Mouse (Mus musculus): ENCODE measurements around the gene Rhbg. TPM values are rescaled to one million over a fixed set of nuclear protein-coding genes. Genes with fewer than 3 reads are reported as not detected.
A peak's percentile ranks its signal among the peaks of the same experiment; 100 is the strongest.

Rhbg gene
- 0.53 and 0.73 TPM in 2 replicates for polyA plus RNA-seq (2015; fragmentation: Nextera tagmentation; extraction: Ambion mirVana)

DNA sequence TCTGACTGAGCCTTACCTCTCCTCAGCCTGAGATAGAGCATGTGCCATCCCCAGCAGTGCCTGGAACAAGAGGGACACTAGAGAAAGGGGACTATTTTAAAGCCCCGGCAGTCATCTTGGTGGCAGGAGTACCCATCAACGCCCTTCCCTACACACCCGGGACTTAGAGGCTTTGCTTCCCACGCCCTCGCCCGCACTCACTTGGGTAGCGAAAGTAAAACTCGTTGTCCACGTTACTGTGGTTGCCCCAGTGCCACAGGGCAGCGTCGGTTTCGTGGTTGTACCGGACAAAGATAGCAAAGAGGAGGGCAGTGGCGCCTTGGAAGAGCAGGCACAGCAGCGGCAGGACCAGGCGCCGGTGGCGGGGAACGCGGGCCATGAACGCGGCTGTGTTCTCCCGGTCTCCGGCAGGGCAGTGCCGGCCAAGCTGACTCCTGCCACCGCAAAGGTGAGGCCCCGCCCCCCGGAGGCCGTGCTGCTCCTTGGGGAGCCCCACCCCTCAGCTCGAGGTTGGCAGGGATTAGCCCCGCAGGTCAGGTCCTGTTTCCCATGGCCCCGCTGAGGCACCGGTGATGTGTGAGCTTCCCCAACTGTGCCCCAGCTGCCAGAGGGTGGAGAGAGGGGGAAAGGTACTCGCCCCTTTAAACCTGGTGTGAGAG, at the start of gene Rhbg:
TSS of gene Rhbg (minus strand) at position 442 of the 659 bp plus-strand sequence.

DNA sequence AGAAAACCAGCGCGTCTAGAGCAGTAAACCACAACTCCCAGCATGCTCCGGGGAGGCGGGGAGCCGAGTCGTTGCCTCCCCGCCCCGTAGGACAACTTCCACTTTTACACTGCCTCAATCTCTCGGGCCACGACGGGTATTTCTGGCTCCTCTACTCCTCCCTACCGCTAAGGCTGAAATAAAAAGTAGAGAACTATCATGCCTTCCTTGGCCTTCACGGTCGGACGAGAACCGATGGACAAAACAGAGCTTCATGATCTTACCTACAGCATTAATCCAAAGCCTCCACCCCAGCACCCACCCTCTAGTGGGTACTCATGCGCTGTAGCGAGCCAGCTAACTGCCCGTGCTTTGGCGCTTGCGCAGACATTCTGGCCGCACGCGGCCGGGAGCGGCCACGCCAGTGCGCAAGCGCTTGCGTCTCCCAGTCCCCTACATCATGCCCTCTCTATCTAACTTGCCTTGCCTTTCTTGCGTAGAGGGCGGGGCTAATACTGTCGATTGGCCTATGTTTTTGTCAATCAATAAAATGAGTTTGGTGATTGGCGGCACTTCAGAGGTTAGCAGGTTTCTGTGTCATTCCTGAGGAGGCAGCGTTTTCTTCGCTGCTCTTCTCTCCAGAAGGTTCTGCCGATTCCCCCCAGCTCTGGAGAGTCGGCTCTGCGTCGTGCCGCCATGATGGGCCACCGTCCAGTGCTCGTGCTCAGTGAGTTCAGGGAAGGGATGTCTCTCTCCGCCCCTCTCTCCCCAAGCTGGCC, 42.2 kb upstream of the Rhbg start, which contains the start of the genes Tsacc and Cct3:
TSS of gene Tsacc (minus strand) at position 439 of the 758 bp plus-strand sequence.
TSS of gene Cct3 (plus strand) at position 556 of the 758 bp plus-strand sequence.

DNA sequence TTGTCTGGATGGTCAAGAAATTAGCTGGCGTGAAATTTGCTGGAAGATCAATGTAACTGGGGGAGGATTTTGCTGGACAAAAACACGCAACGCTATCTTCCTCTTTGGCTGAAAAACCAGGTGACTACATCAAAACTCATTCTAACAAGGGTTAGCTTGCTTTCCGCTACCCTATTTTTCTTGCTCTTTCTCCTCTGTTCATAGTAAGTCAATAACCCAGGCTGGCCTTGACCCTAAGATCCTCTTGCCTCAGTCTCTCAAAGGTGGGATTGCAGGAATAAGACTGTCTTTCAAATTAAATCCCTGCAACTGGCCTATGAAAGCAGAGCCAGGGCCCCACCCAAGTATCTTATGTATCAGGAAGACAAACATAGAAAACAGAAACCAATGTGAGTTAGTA, 32.6 kb upstream of the Rhbg start, which contains the start of gene Gm38392:
TSS of gene Gm38392 (minus strand) at position 101 of the 400 bp plus-strand sequence.

Small RNA genes lying within 50 kb of the gene (microRNA-seq; reads per million reads assigned to microRNA genes)
- gene Gm25641 (not detected), gene Mir3093 (21.2 reads per million, percentile 26 among the genes with 10 or more reads in this experiment), gene Mir9-1 (not detected)

Other genes with a start within 250 kb of the Rhbg start
- gene Hapln2, start 227.1 kb downstream of the Rhbg start, polyA plus RNA-seq (2015; fragmentation: Nextera tagmentation; extraction: Ambion mirVana), result 0.79 and 0.92 TPM in 2 replicates
- gene Gpatch4, start 211.6 kb downstream of the Rhbg start, polyA plus RNA-seq (2015; fragmentation: Nextera tagmentation; extraction: Ambion mirVana), result 29.4 and 33.1 TPM in 2 replicates
- 166 TPM in 2 replicates for gene Naxe, start 196.2 kb downstream of the Rhbg start, polyA plus RNA-seq (2015; fragmentation: Nextera tagmentation; extraction: Ambion mirVana)
- gene Ttc24, start 176.4 kb downstream of the Rhbg start, polyA plus RNA-seq (2015; fragmentation: Nextera tagmentation; extraction: Ambion mirVana), result not detected in 2 replicates
- 1.1 and 1.7 TPM in 2 replicates for gene Iqgap3, start 172.7 kb downstream of the Rhbg start, polyA plus RNA-seq (2015; fragmentation: Nextera tagmentation; extraction: Ambion mirVana)
- gene Mef2d, start 112.3 kb downstream of the Rhbg start, polyA plus RNA-seq (2015; fragmentation: Nextera tagmentation; extraction: Ambion mirVana), result 14.9 and 18.3 TPM in 2 replicates
- 0.39 and 0.50 TPM in 2 replicates for gene Gm38392, start 32.5 kb upstream of the Rhbg start, polyA plus RNA-seq (2015; fragmentation: Nextera tagmentation; extraction: Ambion mirVana)
- 10.7 and 12.6 TPM in 2 replicates for gene Tsacc, start 42.3 kb upstream of the Rhbg start, polyA plus RNA-seq (2015; fragmentation: Nextera tagmentation; extraction: Ambion mirVana)
- 350 and 357 TPM in 2 replicates for gene Cct3, start 42.4 kb upstream of the Rhbg start, polyA plus RNA-seq (2015; fragmentation: Nextera tagmentation; extraction: Ambion mirVana)
- 132 and 139 TPM in 2 replicates for gene Glmp, start 70.3 kb upstream of the Rhbg start, polyA plus RNA-seq (2015; fragmentation: Nextera tagmentation; extraction: Ambion mirVana)
- 1.5 TPM in 2 replicates for gene Tmem79, start 81.4 kb upstream of the Rhbg start, polyA plus RNA-seq (2015; fragmentation: Nextera tagmentation; extraction: Ambion mirVana)
- gene Smg5, start 81.6 kb upstream of the Rhbg start, polyA plus RNA-seq (2015; fragmentation: Nextera tagmentation; extraction: Ambion mirVana), result 37.5 and 39.9 TPM in 2 replicates
- 8.0 and 11.4 TPM in 2 replicates for gene Paqr6, start 109.9 kb upstream of the Rhbg start, polyA plus RNA-seq (2015; fragmentation: Nextera tagmentation; extraction: Ambion mirVana)
- gene Bglap3, start 118.0 kb upstream of the Rhbg start, polyA plus RNA-seq (2015; fragmentation: Nextera tagmentation; extraction: Ambion mirVana), result not detected in 2 replicates
- 1.4 and 1.5 TPM in 2 replicates for gene Bglap2, start 124.0 kb upstream of the Rhbg start, polyA plus RNA-seq (2015; fragmentation: Nextera tagmentation; extraction: Ambion mirVana)
- 2.0 and 2.5 TPM in 2 replicates for gene Bglap, start 129.8 kb upstream of the Rhbg start, polyA plus RNA-seq (2015; fragmentation: Nextera tagmentation; extraction: Ambion mirVana)
- 29.2 and 33.8 TPM in 2 replicates for gene Pmf1, start 155.6 kb upstream of the Rhbg start, polyA plus RNA-seq (2015; fragmentation: Nextera tagmentation; extraction: Ambion mirVana)
- gene Slc25a44, start 170.4 kb upstream of the Rhbg start, polyA plus RNA-seq (2015; fragmentation: Nextera tagmentation; extraction: Ambion mirVana), result 31.5 and 36.8 TPM in 2 replicates
- gene Sema4a, start 206.5 kb upstream of the Rhbg start, polyA plus RNA-seq (2015; fragmentation: Nextera tagmentation; extraction: Ambion mirVana), result 27.0 and 28.0 TPM in 2 replicates

All from neural tube, postnatal 0 days (tissue).